Mouse (Mus musculus) kidney, postnatal 14 days (tissue): ENCODE data around the gene Phrf1.

Experiments
- DNase-seq: peaks from one replicate; pipeline ENCODE4 v3.0.0; 2022; ENCODE audit warnings: mixed read lengths

Gene Phrf1

DNA sequence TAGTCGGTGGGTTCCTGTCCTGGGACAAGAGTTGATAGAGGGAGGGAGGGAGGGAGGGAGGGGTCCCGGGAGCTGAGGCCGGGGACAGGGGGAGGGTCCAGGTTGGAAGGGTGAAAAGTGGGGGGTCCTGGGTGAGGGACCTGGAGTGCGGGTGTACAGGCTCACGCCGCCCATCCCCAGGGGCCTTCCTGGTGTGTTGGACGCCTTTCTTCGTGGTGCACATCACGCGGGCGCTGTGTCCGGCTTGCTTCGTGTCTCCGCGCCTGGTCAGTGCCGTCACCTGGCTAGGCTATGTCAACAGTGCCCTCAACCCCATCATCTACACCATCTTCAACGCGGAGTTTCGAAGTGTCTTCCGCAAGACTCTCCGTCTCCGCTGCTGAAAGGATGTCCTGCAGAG is 65.9 kb downstream of the Phrf1 start:
- no peak for DNase-seq

DNA sequence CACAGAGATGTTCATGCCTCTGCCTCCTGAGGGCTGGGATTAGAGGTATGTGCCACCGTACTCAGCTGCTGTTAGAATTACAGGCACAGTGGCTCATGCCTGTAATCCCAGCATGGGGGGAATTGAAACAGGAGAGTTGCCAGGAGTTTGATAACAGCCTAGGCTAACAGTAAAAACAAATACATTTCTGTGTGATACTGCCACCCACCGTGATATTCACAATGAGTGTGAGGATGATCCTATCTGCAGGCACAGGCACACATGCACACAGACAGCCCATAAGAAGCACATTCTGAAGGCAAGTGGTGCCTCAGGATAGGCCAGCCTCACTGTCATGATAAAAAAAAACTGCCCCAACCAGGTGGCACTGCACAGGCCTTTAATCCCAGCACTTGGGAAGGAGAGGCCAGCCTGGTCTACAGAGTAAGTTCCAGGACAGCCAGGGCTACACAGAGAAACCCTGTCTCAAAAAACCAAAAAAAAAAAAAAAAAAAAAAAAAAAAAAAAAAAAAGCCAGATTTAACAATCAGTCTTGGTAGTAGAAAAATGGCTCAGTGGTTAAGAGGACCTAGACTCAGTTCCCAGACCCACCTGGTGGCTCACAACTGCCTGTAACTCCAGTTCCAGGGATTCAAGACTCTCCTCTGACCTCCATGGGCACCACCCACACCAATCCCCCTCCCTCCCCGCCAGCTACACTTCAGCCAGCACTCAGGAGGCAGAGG is 69.5 kb downstream of the Phrf1 start:
- DNase-seq: no peak

DNA sequence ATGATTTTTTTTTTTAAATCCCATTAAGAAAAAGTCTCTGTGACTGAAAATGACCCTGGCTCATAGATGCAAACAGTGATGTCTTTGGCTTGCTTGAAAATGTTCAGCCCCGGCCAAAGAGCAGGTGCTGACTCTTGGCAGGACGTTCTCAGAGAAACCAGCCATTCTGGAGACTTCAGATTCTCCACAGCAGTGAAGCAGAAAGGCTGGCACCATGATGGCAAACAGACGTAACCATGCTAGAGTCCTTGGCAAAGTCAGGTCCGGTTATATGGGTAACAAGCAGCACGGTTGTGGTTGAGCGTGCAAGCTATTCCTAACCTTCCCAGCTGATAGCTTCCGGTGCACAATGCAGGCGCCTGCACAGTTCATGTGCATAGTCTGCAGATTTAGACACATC is 70.6 kb downstream of the Phrf1 start:
- no peak for DNase-seq

DNA sequence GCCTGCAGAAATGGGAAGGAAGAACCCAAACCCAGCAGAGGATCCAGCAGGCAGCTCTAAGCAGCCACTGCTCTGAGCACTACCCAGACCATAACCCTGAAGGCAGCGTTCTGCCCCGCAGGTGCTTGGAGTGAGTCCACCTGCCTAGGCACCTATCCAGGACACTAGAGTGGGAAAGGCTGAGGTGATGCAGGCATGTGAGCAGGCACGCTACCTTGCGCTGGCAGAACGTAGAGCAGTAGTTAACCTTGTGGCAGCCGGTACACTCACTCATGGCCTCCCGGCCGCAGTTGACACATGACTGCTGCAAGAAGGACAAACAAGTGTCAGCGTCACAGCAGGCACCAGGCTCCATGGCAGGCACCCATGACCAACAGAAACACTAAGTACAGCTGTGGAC is 72.8 kb downstream of the Phrf1 start:
- no peak for DNase-seq

DNA sequence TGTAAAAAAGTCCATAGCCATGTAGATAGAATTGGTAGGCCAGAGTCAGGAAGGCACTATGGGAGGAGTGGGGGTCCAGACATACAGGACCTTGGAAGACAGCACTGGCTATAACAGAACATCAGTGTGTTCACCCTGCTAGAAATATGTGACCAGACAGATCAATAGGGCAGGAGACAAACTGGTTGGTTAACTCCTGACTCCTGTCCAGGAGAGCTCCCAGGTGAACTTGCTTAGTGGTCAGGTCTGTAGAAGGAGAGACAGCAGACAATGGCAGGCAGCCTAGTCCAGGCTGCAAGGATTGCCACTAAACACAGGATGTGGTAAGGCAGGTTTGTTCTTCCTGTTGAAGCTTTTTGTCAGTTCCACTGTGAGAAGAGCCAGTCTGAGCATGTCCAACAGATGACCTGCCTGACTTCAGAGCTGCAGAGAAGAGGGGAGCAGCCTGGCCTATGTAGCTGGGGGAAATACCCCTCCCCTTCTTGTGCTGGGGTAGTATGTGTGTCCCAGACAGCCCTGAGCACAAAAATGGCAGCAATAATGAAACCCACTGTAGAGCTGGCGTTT is 74.2 kb downstream of the Phrf1 start:
- DNase-seq: no peak

DNA sequence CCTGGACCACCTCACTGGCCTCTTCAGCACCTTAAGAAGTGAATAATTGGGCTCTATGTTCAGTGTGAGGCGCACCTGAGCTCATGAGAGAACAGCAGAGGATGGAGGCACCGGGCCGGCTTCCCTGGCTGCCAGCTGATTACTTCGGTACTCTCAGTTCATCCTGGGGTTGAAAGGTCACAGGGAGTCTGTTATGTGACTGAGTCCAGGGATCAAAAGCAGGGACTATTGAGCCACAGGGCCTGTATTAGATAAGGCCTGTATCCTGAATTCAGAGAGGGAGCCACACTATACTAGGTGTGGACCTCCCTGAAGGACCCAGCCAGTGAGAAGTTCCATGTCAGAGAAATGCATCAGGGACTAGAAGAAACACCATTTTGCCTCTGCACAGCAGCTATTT is 76.0 kb downstream of the Phrf1 start:
- DNase-seq: no peak
